Mouse (Mus musculus): ENCODE data around the gene Gm45753. TPM values are rescaled to one million over a fixed set of nuclear protein-coding genes. Genes with fewer than 3 reads are reported as not detected.
A peak's percentile ranks its signal among the peaks of the same experiment; 100 is the strongest.

Gene Gm45753
- polyA plus RNA-seq, 1 experiment from 2014 or later, result not detected

- Histone ChIP-seq H3K4me2 (no peak overlapping the region), H3K4me1 (replicated peaks) (no peaks in the 10 kb centered on the region), H3K9me3 (replicated peaks) (no peaks in the 10 kb centered on the region), H3K4me3 (no peak overlapping the region), H3K27ac (ENCODE audit: poor library complexity, severe bottlenecking) (no peak overlapping the region), H3K27me3 (replicated peaks) (no peaks in the 10 kb centered on the region), H3K9ac (no peak overlapping the region), H3K36me3 (no peaks in the 10 kb centered on the region)
- no peak for ATAC-seq (ENCODE audit: insufficient number of reproducible peaks, low FRiP score)
- WGBS, result 94% methylated on average over 1 of the region's 1 CpGs
Observed at GRCm38 (mm10) chr8:45253586-45253985, 54.7 kb downstream of the Gm45753 start.

- Histone ChIP-seq H3K9me3 (replicated peaks) (no peaks in the 10 kb centered on the region), H3K36me3 (no peaks in the 10 kb centered on the region), H3K4me2 (no peak overlapping the region), H3K27ac (ENCODE audit: poor library complexity, severe bottlenecking) (no peak overlapping the region), H3K4me3 (no peak overlapping the region), H3K4me1 (replicated peaks) (no peaks in the 10 kb centered on the region), H3K9ac (no peak overlapping the region), H3K27me3 (replicated peaks) (no peaks in the 10 kb centered on the region)
- no peak for ATAC-seq (ENCODE audit: insufficient number of reproducible peaks, low FRiP score)
- 50% methylated on average over 2 of the region's 2 CpGs for WGBS
Observed at GRCm38 (mm10) chr8:45253111-45253510, 55.2 kb downstream of the Gm45753 start.

- ATAC-seq (ENCODE audit: insufficient number of reproducible peaks, low FRiP score), result no peak
- H3K4me2 ChIP-seq, result no peak overlapping the region
- no peaks in the 10 kb centered on the region for H3K36me3 ChIP-seq
- H3K27ac ChIP-seq (ENCODE audit: poor library complexity, severe bottlenecking), result no peak overlapping the region
- no peaks in the 10 kb centered on the region for H3K27me3 ChIP-seq (replicated peaks)
- 68% methylated on average over 7 of the region's 7 CpGs for WGBS
- H3K4me1 ChIP-seq (replicated peaks), result no peaks in the 10 kb centered on the region
- H3K4me3 ChIP-seq, result no peak overlapping the region
- H3K9me3 ChIP-seq (replicated peaks), result no peaks in the 10 kb centered on the region
- H3K9ac ChIP-seq, result no peak overlapping the region
Observed at GRCm38 (mm10) chr8:45246307-45246706, 62.0 kb downstream of the Gm45753 start.

- H3K27me3 ChIP-seq (replicated peaks), result 0 out of 2 replicates have a peak, but pooled peaks cover 5% of the 10 kb centered on the region
- H3K9ac ChIP-seq, result no peak overlapping the region
- no peaks in the 10 kb centered on the region for H3K36me3 ChIP-seq
- H3K4me2 ChIP-seq, result no peak overlapping the region
- no peak for ATAC-seq (ENCODE audit: insufficient number of reproducible peaks, low FRiP score)
- no peaks in the 10 kb centered on the region for H3K9me3 ChIP-seq (replicated peaks)
- 0 out of 2 replicates have a peak, but pooled peaks cover 2% of the 10 kb centered on the region for H3K4me1 ChIP-seq (replicated peaks)
- H3K27ac ChIP-seq (ENCODE audit: poor library complexity, severe bottlenecking), result no peak overlapping the region
- WGBS, result 84% methylated on average over 8 of the region's 8 CpGs
- no peak overlapping the region for H3K4me3 ChIP-seq
Observed at GRCm38 (mm10) chr8:45239363-45239762, 68.9 kb downstream of the Gm45753 start.

- Histone ChIP-seq H3K27me3 (replicated peaks) (0 out of 2 replicates have a peak, but pooled peaks cover 5% of the 10 kb centered on the region), H3K9ac (no peak overlapping the region), H3K27ac (ENCODE audit: poor library complexity, severe bottlenecking) (no peak overlapping the region), H3K36me3 (no peaks in the 10 kb centered on the region), H3K4me3 (no peak overlapping the region), H3K9me3 (replicated peaks) (no peaks in the 10 kb centered on the region), H3K4me2 (no peak overlapping the region), H3K4me1 (replicated peaks) (0 out of 2 replicates have a peak, but pooled peaks cover 2% of the 10 kb centered on the region)
- ATAC-seq (ENCODE audit: insufficient number of reproducible peaks, low FRiP score), result no peak
- 20% methylated on average over 3 of the region's 3 CpGs for WGBS
Observed at GRCm38 (mm10) chr8:45238282-45238681, 70.0 kb downstream of the Gm45753 start.

- Histone ChIP-seq H3K9ac (peak overlapping the region; percentile 26; the same call in 1 of the 2 replicates), H3K27ac (ENCODE audit: poor library complexity, severe bottlenecking) (no peak overlapping the region), H3K9me3 (replicated peaks) (no peaks in the 10 kb centered on the region), H3K4me2 (peak overlapping the region; percentile 46), H3K4me3 (no peak overlapping the region), H3K27me3 (replicated peaks) (0 out of 2 replicates have a peak, but pooled peaks cover 5% of the 10 kb centered on the region), H3K4me1 (replicated peaks) (0 out of 2 replicates have a peak, but pooled peaks cover 2% of the 10 kb centered on the region), H3K36me3 (no peaks in the 10 kb centered on the region)
- WGBS, result 31% methylated on average over 14 of the region's 14 CpGs
- ATAC-seq (ENCODE audit: insufficient number of reproducible peaks, low FRiP score), result no peak
Observed at GRCm38 (mm10) chr8:45236164-45236912, 71.9 kb downstream of the Gm45753 start.

- Histone ChIP-seq H3K27ac (ENCODE audit: poor library complexity, severe bottlenecking) (no peak overlapping the region), H3K4me2 (no peak overlapping the region), H3K4me1 (replicated peaks) (0 out of 2 replicates have a peak, but pooled peaks cover 2% of the 10 kb centered on the region), H3K27me3 (replicated peaks) (0 out of 2 replicates have a peak, but pooled peaks cover under 1% of the 10 kb centered on the region), H3K9me3 (replicated peaks) (no peaks in the 10 kb centered on the region), H3K9ac (no peak overlapping the region), H3K4me3 (no peak overlapping the region), H3K36me3 (no peaks in the 10 kb centered on the region)
- ATAC-seq (ENCODE audit: insufficient number of reproducible peaks, low FRiP score), result no peak
- WGBS, result 82% methylated on average over 6 of the region's 6 CpGs
Observed at GRCm38 (mm10) chr8:45235228-45235627, 73.0 kb downstream of the Gm45753 start.

GRCm38 (mm10) chr8:45233256-45233655 is 75.0 kb downstream of the Gm45753 start:
- Histone ChIP-seq H3K27ac (ENCODE audit: poor library complexity, severe bottlenecking) (no peak overlapping the region), H3K9ac (no peak overlapping the region), H3K36me3 (no peaks in the 10 kb centered on the region), H3K27me3 (replicated peaks) (no peaks in the 10 kb centered on the region), H3K4me2 (no peak overlapping the region), H3K9me3 (replicated peaks) (no peaks in the 10 kb centered on the region), H3K4me1 (replicated peaks) (0 out of 2 replicates have a peak, but pooled peaks cover 2% of the 10 kb centered on the region), H3K4me3 (no peak overlapping the region)
- 66% methylated on average over 3 of the region's 3 CpGs for WGBS
- ATAC-seq (ENCODE audit: insufficient number of reproducible peaks, low FRiP score), result no peak

Other genes with a start within 250 kb of the Gm45753 start
- gene Mtnr1a, start 239.3 kb downstream of the Gm45753 start, polyA plus RNA-seq (2016; fragmentation: Nextera tagmentation; extraction: Ambion mirVana), result not detected in 2 replicates
- gene F11, start 46.4 kb downstream of the Gm45753 start, polyA plus RNA-seq (2016; fragmentation: Nextera tagmentation; extraction: Ambion mirVana), result not detected in 2 replicates
- gene Klkb1, start 13.6 kb downstream of the Gm45753 start, polyA plus RNA-seq (2016; fragmentation: Nextera tagmentation; extraction: Ambion mirVana), result not detected in 2 replicates
- 0.56 and 0.85 TPM in 2 replicates for gene Cyp4v3, start 24.8 kb upstream of the Gm45753 start, polyA plus RNA-seq (2016; fragmentation: Nextera tagmentation; extraction: Ambion mirVana)
- 5.4 TPM in 2 replicates for gene Fam149a, start 73.8 kb upstream of the Gm45753 start, polyA plus RNA-seq (2016; fragmentation: Nextera tagmentation; extraction: Ambion mirVana)
- gene Tlr3, start 102.6 kb upstream of the Gm45753 start, polyA plus RNA-seq (2016; fragmentation: Nextera tagmentation; extraction: Ambion mirVana), result 2.2 and 3.8 TPM in 2 replicates
- 458 and 494 TPM in 2 replicates for gene Sorbs2, start 199.3 kb upstream of the Gm45753 start, polyA plus RNA-seq (2016; fragmentation: Nextera tagmentation; extraction: Ambion mirVana)